Mouse (Mus musculus) limb, embryonic 12.5 days (tissue): ENCODE measurements around the gene Enox1. TPM values are rescaled to one million over a fixed set of nuclear protein-coding genes. Genes with fewer than 3 reads are reported as not detected.

Experiments
- ATAC-seq: fragments of 200-750 bp; cut with Nextera tagmentation; 2 replicates; pipeline ENCODE4 v1.8.0; 2017; ENCODE audit warnings: low read depth, moderate TSS enrichment; ENCODE audit not compliant: insufficient number of reproducible peaks, insufficient read depth, low FRiP score, low TSS enrichment
- H3K27ac ChIP-seq: fragments of 300-500 bp; sonication (generic); 2 replicates; pipeline ENCODE4 v1.5.1; 2016; ENCODE audit warnings: mild to moderate bottlenecking, moderate library complexity
- H3K27me3 ChIP-seq: fragments of 300-500 bp; sonication (generic); 2 replicates; pipeline ENCODE4 v1.6.1; 2016; ENCODE audit warnings: mild to moderate bottlenecking, moderate library complexity
- H3K36me3 ChIP-seq: fragments of 300-500 bp; sonication (generic); 2 replicates; pipeline ENCODE4 v1.6.1; 2016; ENCODE audit warnings: mild to moderate bottlenecking, moderate library complexity
- H3K4me1 ChIP-seq: fragments of 300-500 bp; sonication (generic); replicated peaks from 2 replicates; pipeline ENCODE4 v1.6.1; 2016
- H3K4me2 ChIP-seq: fragments of 300-500 bp; sonication (generic); 2 replicates; pipeline ENCODE4 v1.6.1; 2016; ENCODE audit warnings: mild to moderate bottlenecking, moderate library complexity
- H3K4me3 ChIP-seq: fragments of 300-500 bp; sonication (generic); replicated peaks from 2 replicates; pipeline ENCODE4 v1.5.1; 2016; ENCODE audit warnings: mild to moderate bottlenecking
- H3K9ac ChIP-seq: fragments of 300-500 bp; sonication (generic); replicated peaks from 2 replicates; pipeline ENCODE4 v1.6.1; 2016; ENCODE audit warnings: mild to moderate bottlenecking, moderate library complexity
- H3K9me3 ChIP-seq: fragments of 300-500 bp; sonication (generic); 2 replicates; pipeline ENCODE4 v1.6.1; 2016; ENCODE audit warnings: mild to moderate bottlenecking, moderate library complexity
- WGBS: fragments of 180-500 bp; shearing (Covaris S2); methylation state at CpG from one replicate; pipeline ENCODE4 v1.1.7; 2016; 5-methylcytosine and 5-hydroxymethylcytosine counted together
- polyA plus RNA-seq: library from polyadenylated mRNA; unstranded; fragments of >200 nt; fragmentation: Nextera tagmentation; extraction: Ambion mirVana; gene quantifications from 2 replicates; pipeline ENCODE4 v1.2.1, GENCODE M21; 2016

The Enox1 gene
- polyA plus RNA-seq, 1 experiment from 2014 or later: 12.9 TPM

DNA sequence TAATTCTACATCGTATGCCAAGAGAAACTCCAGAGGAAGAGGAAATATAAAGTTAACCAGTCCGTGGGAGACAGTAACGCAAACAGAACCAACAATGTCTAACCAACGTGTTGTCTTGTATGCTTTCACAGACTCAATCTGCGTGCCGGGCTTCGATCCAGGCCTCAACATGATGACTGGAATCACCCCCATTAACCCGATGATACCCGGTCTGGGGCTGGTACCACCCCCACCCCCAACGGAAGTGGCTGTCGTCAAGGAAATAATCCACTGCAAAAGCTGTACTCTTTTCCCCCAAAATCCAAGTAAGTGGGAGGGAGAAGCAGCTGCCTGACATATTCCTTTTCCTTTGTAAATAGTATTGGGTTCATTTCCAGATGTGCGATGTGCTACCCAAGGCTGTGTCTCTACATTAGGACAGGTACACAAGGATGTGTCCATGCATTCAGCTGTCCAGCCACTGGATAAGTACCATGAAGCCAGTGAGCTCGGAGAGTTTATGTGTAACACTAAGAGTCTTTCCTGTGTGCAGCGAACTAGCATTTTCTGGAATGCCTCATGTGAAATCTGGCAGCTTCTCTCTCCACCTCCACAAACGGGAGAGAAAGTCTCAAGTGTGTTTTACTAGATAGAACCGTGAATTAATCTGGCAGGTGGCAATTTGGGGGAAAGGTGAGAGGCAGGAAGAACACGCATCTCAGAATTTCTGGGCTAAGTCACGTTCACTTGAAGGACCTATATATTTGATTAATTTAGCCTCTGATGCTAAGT, 421.1 kb downstream of the Enox1 start:
- Histone ChIP-seq H3K27me3 (no peaks in the 10 kb centered on the region), H3K27ac (no peak overlapping the region), H3K36me3 (no peaks in the 10 kb centered on the region), H3K9me3 (no peaks in the 10 kb centered on the region), H3K9ac (no peak overlapping the region), H3K4me1 (peaks cover 39% of the 10 kb centered on the region), H3K4me2 (no peak overlapping the region), H3K4me3 (no peak overlapping the region)
- no peak for ATAC-seq
- WGBS: 73% methylated on average over 18 of the region's 18 CpGs

DNA sequence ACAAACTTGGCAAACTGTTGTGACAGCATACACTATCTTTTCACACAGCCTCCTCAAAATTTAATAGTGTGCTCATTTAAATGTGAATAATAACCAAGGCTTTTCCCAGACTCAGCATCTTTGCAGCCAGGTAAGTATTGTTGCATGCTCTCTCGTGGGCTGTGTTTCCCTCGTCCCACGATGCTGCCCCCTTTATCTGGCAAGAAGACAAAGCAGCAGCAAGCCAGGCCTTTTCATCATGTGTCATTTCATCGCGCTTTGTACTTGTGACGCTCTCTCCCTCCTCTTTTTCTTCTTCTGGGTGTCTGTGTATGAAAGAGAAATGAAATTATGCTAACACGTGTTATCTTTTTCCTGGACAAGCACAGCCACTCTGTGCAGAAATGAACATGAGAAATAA, 421.8 kb downstream of the Enox1 start:
- WGBS: 82% methylated on average over 7 of the region's 7 CpGs
- Histone ChIP-seq H3K4me2 (no peak overlapping the region), H3K4me1 (peaks cover 40% of the 10 kb centered on the region), H3K27ac (no peak overlapping the region), H3K36me3 (no peaks in the 10 kb centered on the region), H3K4me3 (no peak overlapping the region), H3K27me3 (no peaks in the 10 kb centered on the region; the same call in 1 of the 2 replicates), H3K9me3 (no peaks in the 10 kb centered on the region), H3K9ac (no peak overlapping the region)
- ATAC-seq: no peak

GRCm38 (mm10) chr14:77580106-77580936, 423.8 kb downstream of the Enox1 start:
- 70% methylated on average over 14 of the region's 14 CpGs for WGBS
- peaks cover 44% of the 10 kb centered on the region for H3K4me1 ChIP-seq
- no peak overlapping the region for H3K9ac ChIP-seq
- H3K4me3 ChIP-seq: no peak overlapping the region
- peak overlapping the region; percentile 73; the same call in 1 of the 2 replicates for H3K27ac ChIP-seq
- ATAC-seq: 0 out of 2 replicates have a peak, but pooled peaks have one; percentile 72
- no peaks in the 10 kb centered on the region for H3K9me3 ChIP-seq
- no peak overlapping the region for H3K4me2 ChIP-seq
- H3K36me3 ChIP-seq: no peaks in the 10 kb centered on the region
- H3K27me3 ChIP-seq: no peaks in the 10 kb centered on the region; the same call in 1 of the 2 replicates

DNA sequence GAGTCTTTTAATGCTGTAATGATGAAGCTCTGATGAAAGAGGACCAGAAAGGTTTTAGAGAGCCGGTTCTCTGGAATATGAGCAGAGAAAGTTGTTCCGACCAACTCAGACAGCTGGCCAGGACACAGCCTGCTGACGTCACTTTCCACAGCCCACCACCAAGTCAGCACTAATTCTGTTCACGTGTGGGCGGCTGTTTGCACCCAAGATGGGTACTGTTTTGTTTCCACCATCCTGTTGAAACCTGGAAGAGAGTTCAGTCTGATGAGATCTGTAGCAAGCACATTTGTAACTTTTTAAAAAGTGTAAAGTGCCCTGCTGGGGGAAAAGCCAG, 424.3 kb downstream of the Enox1 start:
- Histone ChIP-seq H3K27me3 (no peaks in the 10 kb centered on the region; the same call in 1 of the 2 replicates), H3K27ac (peak overlapping the region; percentile 73), H3K9me3 (no peaks in the 10 kb centered on the region), H3K4me3 (no peak overlapping the region), H3K4me1 (peaks cover 50% of the 10 kb centered on the region), H3K4me2 (0 out of 2 replicates have a peak overlapping the region, but pooled peaks have one; percentile 5), H3K36me3 (no peaks in the 10 kb centered on the region), H3K9ac (no peak overlapping the region)
- 23% methylated on average over 5 of the region's 5 CpGs for WGBS
- 0 out of 2 replicates have a peak, but pooled peaks have one; percentile 27 for ATAC-seq

DNA sequence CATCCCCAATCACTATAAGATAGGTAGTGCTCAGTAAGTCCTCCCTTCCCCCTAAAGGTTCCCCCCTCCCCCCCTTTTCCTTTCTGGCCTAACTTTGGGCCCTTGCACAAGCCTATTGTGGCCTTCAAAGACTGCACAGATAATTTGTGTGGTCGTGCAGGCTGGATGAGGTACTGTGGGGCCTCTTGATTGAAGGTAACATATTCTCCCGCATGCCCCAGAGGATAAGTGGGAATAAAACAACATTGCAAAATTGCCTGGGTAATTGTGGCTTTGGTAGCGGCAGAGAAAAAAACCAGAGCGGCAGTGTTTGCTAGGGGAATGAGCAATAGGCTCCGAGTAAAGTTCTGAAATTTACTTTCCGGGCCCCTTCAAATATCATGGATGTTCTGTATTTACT, 425.1 kb downstream of the Enox1 start:
- H3K27ac ChIP-seq: 0 out of 2 replicates have a peak overlapping the region, but pooled peaks have one; percentile 35
- 60% methylated on average over 6 of the region's 6 CpGs for WGBS
- H3K4me1 ChIP-seq: peaks cover 55% of the 10 kb centered on the region

GRCm38 (mm10) chr14:77584426-77584825, 427.9 kb downstream of the Enox1 start:
- no peak for ATAC-seq
- Histone ChIP-seq H3K4me2 (no peak overlapping the region), H3K4me3 (no peak overlapping the region), H3K9ac (no peak overlapping the region), H3K4me1 (peaks cover 46% of the 10 kb centered on the region), H3K27ac (no peak overlapping the region), H3K36me3 (no peaks in the 10 kb centered on the region), H3K27me3 (no peaks in the 10 kb centered on the region; the same call in 1 of the 2 replicates), H3K9me3 (no peaks in the 10 kb centered on the region)
- WGBS: 85% methylated on average over 5 of the region's 5 CpGs

More for the DNA sequence above, 425.1 kb downstream of the Enox1 start:
- no peak overlapping the region for H3K4me3 ChIP-seq
- ATAC-seq: no peak
- H3K4me2 ChIP-seq: no peak overlapping the region
- no peaks in the 10 kb centered on the region; the same call in 1 of the 2 replicates for H3K27me3 ChIP-seq
- no peaks in the 10 kb centered on the region for H3K9me3 ChIP-seq
- H3K9ac ChIP-seq: no peak overlapping the region
- no peaks in the 10 kb centered on the region for H3K36me3 ChIP-seq

DNA sequence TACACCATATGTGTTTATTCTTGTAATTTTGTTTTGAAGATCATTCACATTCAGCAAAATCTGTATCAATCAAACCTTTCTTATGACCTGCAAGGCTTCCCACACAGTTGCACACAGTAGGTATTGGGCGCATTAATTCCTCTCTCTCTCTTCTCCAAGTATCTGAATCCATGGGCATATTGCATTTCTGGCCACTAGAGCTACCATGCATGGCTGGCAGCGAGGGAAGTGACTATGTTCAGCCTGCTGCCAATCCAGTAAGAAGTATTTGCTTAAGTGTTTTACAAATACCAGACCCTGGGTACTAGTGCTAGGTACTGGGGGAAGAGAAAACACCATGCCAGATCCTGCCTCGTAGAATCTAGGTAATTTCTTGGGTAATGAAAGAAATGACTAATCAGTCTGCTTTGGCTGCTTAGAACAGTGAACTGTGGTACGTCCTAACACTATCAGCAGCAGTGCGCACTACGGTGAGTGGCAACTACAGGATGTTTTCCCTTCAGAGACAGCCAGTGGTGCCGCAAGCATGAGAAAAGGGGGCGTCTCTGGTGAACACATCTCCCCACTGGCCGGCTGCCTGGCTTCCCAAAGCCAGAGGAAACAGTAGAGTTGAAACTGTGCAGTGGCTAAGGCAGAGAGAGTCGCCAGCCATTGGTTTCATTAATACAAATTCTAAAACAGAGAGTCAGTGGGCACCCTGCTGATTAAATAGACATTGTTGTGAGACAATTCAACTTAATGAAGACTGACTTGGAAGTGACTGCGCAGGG, 428.7 kb downstream of the Enox1 start:
- peak overlapping the region; percentile 11; the same call in 1 of the 2 replicates for H3K4me2 ChIP-seq
- 36% methylated on average over 11 of the region's 11 CpGs for WGBS
- H3K9ac ChIP-seq: no peak overlapping the region
- no peaks in the 10 kb centered on the region for H3K9me3 ChIP-seq
- H3K27ac ChIP-seq: no peak overlapping the region
- no peak for ATAC-seq
- H3K27me3 ChIP-seq: no peaks in the 10 kb centered on the region; the same call in 1 of the 2 replicates
- H3K4me1 ChIP-seq: peaks cover 47% of the 10 kb centered on the region
- H3K36me3 ChIP-seq: no peaks in the 10 kb centered on the region
- no peak overlapping the region for H3K4me3 ChIP-seq

DNA sequence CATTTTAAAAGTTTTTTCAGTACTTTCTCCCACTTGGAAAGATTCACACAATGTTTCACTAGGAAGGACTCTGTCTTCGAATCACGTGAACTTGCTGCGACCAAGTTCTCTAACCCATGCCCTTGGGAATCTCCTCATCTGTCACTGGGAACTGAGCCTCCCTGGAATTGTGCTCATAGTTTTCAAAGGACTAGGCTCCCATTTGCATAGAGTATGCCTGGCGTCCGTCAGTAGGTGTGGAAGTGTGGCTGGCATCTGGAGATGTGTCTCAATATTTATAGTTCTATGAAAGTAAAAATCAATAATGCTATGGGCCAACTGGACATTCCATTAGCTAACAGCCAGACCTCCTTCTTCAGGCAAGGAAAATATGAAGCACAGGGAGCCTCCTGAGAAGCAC, 429.5 kb downstream of the Enox1 start:
- Histone ChIP-seq H3K9me3 (no peaks in the 10 kb centered on the region), H3K4me2 (no peak overlapping the region), H3K27ac (no peak overlapping the region), H3K9ac (no peak overlapping the region), H3K4me3 (no peak overlapping the region), H3K27me3 (peaks cover 2% of the 10 kb centered on the region; the same call in 1 of the 2 replicates), H3K36me3 (no peaks in the 10 kb centered on the region), H3K4me1 (peaks cover 42% of the 10 kb centered on the region)
- no peak for ATAC-seq
- 37% methylated on average over 5 of the region's 5 CpGs for WGBS

DNA sequence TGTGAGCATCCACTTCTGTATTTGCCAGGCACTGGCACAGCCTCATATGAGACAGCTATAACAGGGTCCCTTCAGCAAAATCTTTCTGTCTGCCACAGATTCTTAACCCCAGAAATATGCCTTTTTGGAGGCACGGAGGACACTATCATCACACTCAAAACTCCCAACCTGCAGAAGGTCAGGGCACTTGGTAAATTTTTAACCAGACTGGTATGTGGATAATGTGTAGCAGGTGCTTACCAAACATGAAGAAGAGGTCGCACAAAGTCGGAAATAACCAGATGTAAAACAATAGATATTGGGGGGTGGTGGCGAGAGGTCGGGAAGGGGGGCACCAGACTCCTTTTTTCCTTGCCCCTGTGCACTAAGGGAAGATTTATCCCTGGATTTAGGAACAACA, 430.6 kb downstream of the Enox1 start:
- Histone ChIP-seq H3K36me3 (no peaks in the 10 kb centered on the region), H3K4me1 (peaks cover 31% of the 10 kb centered on the region), H3K9me3 (no peaks in the 10 kb centered on the region), H3K4me2 (no peak overlapping the region), H3K9ac (no peak overlapping the region), H3K4me3 (no peak overlapping the region), H3K27ac (no peak overlapping the region), H3K27me3 (peaks cover 3% of the 10 kb centered on the region; the same call in 1 of the 2 replicates)
- whole genome bisulfite sequencing: 49% methylated on average over 5 of the region's 5 CpGs
- no peak for ATAC-seq

- no peak for ATAC-seq
- Histone ChIP-seq H3K4me1 (peaks cover 10% of the 10 kb centered on the region), H3K9ac (no peak overlapping the region), H3K4me2 (no peak overlapping the region), H3K36me3 (no peaks in the 10 kb centered on the region), H3K27me3 (peaks cover 3% of the 10 kb centered on the region; the same call in 1 of the 2 replicates), H3K9me3 (0 out of 2 replicates have a peak, but pooled peaks cover 11% of the 10 kb centered on the region), H3K27ac (no peak overlapping the region), H3K4me3 (no peak overlapping the region)
- 90% methylated on average over 11 of the region's 11 CpGs for WGBS
Measured at GRCm38 (mm10) chr14:77593136-77593838, 436.7 kb downstream of the Enox1 start.
